Mouse (Mus musculus): ENCODE measurements around the gene Rxfp2. TPM values are rescaled to one million over a fixed set of nuclear protein-coding genes. Genes with fewer than 3 reads are reported as not detected.

The Rxfp2 gene
- polyA plus RNA-seq, 1 experiment from 2014 or later: 0.30 TPM

DNA sequence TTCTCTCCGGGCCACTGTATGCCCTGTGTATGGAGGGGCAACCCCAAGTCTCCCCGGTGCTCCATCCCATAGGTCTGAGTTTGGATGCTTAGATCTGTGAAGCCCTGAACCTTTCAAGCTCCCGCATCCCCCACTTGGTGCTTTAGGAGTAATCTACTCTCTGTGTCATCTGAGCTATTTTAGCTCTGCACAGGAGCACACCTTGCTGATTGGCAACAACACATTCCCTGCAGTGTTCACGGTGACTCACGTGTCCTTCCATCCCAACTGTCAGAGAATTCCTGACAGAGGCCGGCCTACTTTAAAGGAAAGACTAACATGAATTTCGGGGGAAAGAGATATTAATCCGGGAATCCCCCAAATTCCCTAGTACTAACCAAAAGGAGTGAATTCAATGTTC lies 102.2 kb downstream of the Rxfp2 start:
- H3K9ac ChIP-seq (ENCODE audit: low read length): no peak overlapping the region
- no peaks in the 10 kb centered on the region for H3K4me1 ChIP-seq (ENCODE audit: control insufficient read depth, insufficient read depth, low read length)
- H3K9me3 ChIP-seq (replicated peaks; ENCODE audit: control insufficient read depth, low read length): no peaks in the 10 kb centered on the region
- no peaks in the 10 kb centered on the region for H3K27me3 ChIP-seq (replicated peaks; ENCODE audit: control insufficient read depth, insufficient read depth, low read length)
- no peak overlapping the region for H3K4me3 ChIP-seq (ENCODE audit: low read depth, low read length)
- DNase-seq (ENCODE audit: low spot score): no peak
- H3K27ac ChIP-seq (ENCODE audit: low read depth, low read length): no peak overlapping the region
- ATAC-seq: no peak
- WGBS: 91% methylated on average over 8 of the region's 8 CpGs
- H3K4me2 ChIP-seq (ENCODE audit: low read length): no peak overlapping the region
- H3K36me3 ChIP-seq (ENCODE audit: control insufficient read depth, insufficient read depth, low read length): no peaks in the 10 kb centered on the region

GRCm38 (mm10) chr5:150122095-150122494 lies 103.6 kb downstream of the Rxfp2 start:
- H3K4me1 ChIP-seq (ENCODE audit: control insufficient read depth, insufficient read depth, low read length): no peaks in the 10 kb centered on the region
- 91% methylated on average over 4 of the region's 4 CpGs for WGBS
- H3K9ac ChIP-seq (ENCODE audit: low read length): no peak overlapping the region
- no peak overlapping the region for H3K4me2 ChIP-seq (ENCODE audit: low read length)
- H3K4me3 ChIP-seq (ENCODE audit: low read depth, low read length): no peak overlapping the region
- no peak overlapping the region for H3K27ac ChIP-seq (ENCODE audit: low read depth, low read length)
- ATAC-seq: no peak
- H3K9me3 ChIP-seq (replicated peaks; ENCODE audit: control insufficient read depth, low read length): no peaks in the 10 kb centered on the region
- no peaks in the 10 kb centered on the region for H3K36me3 ChIP-seq (ENCODE audit: control insufficient read depth, insufficient read depth, low read length)
- H3K27me3 ChIP-seq (replicated peaks; ENCODE audit: control insufficient read depth, insufficient read depth, low read length): no peaks in the 10 kb centered on the region
- no peak for DNase-seq (ENCODE audit: low spot score)

DNA sequence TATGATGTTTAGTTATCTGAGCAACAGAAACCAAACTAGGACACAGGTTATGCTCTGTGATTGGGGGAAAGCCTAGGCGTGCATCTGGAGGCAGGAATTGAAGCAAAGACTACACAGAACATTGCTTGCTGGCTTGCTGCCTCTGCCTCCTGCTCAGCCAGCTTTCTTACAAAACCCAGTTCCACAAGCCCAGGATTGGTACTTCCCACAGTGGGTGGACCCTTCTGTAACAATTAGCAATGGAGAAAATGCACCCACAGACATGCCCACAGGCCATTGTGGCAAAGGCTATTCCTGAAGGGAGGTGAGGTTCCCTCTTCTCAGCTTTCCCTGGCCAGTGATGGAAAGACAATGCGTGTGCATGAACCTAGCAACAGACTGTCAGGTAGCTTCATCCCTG lies 104.1 kb downstream of the Rxfp2 start:
- 85% methylated on average over 2 of the region's 2 CpGs for WGBS
- no peaks in the 10 kb centered on the region for H3K27me3 ChIP-seq (replicated peaks; ENCODE audit: control insufficient read depth, insufficient read depth, low read length)
- no peak for ATAC-seq
- no peak overlapping the region for H3K27ac ChIP-seq (ENCODE audit: low read depth, low read length)
- no peaks in the 10 kb centered on the region for H3K4me1 ChIP-seq (ENCODE audit: control insufficient read depth, insufficient read depth, low read length)
- H3K4me2 ChIP-seq (ENCODE audit: low read length): no peak overlapping the region
- H3K36me3 ChIP-seq (ENCODE audit: control insufficient read depth, insufficient read depth, low read length): no peaks in the 10 kb centered on the region
- no peaks in the 10 kb centered on the region for H3K9me3 ChIP-seq (replicated peaks; ENCODE audit: control insufficient read depth, low read length)
- no peak for DNase-seq (ENCODE audit: low spot score)
- H3K9ac ChIP-seq (ENCODE audit: low read length): no peak overlapping the region
- H3K4me3 ChIP-seq (ENCODE audit: low read depth, low read length): no peak overlapping the region

DNA sequence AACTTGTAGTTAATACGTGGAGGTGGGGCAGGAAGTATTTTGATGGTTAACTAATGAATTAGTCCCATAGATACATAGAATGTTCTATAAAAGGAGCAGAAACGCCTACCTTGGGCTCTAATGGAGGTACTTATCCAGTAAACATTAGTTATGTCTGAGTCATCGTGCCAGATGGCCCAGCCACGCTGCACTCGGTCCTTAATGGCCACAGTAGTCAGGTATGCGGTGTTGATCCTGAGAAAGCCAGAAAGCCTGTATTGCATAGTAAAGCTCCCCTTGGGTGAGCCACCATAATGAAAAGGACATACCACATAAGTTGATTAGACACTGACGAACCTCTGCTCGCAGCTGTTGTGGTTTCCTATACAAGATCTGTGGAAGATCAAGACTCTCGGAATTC lies 107.4 kb downstream of the Rxfp2 start:
- no peak for DNase-seq (ENCODE audit: low spot score)

DNA sequence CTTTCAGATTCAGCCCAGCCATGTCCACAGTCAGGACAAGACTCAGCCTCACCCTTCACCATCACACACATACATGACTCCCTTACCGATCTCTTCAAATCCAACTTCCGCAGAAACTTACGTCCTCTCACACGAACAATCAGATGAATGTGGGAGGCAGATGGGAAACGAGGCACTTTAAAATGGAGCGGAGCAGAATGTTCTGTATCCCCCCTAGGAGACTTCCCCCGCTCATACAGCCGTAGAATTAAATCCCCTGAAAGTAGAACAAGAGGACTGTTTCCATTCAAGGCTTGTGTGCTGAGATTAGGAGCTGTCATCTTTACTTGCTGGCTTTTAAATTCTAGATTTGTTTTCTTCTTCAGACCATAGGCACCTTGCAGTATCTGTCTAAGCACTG lies 110.0 kb downstream of the Rxfp2 start:
- ATAC-seq: no peak
- no peak for DNase-seq (ENCODE audit: low spot score)
- Histone ChIP-seq H3K4me3 (ENCODE audit: low read depth, low read length) (no peak overlapping the region), H3K9ac (ENCODE audit: low read length) (no peak overlapping the region), H3K27ac (ENCODE audit: low read depth, low read length) (no peak overlapping the region), H3K9me3 (replicated peaks; ENCODE audit: control insufficient read depth, low read length) (no peaks in the 10 kb centered on the region), H3K27me3 (replicated peaks; ENCODE audit: control insufficient read depth, insufficient read depth, low read length) (no peaks in the 10 kb centered on the region), H3K4me1 (ENCODE audit: control insufficient read depth, insufficient read depth, low read length) (peaks cover 4% of the 10 kb centered on the region; the same call in 1 of the 2 replicates), H3K36me3 (ENCODE audit: control insufficient read depth, insufficient read depth, low read length) (no peaks in the 10 kb centered on the region), H3K4me2 (ENCODE audit: low read length) (no peak overlapping the region)
- WGBS: 82% methylated on average over 8 of the region's 8 CpGs

More for the DNA sequence above, 107.4 kb downstream of the Rxfp2 start:
- no peaks in the 10 kb centered on the region for H3K4me1 ChIP-seq (ENCODE audit: control insufficient read depth, insufficient read depth, low read length)
- no peak for ATAC-seq
- no peak overlapping the region for H3K9ac ChIP-seq (ENCODE audit: low read length)
- no peaks in the 10 kb centered on the region for H3K36me3 ChIP-seq (ENCODE audit: control insufficient read depth, insufficient read depth, low read length)
- H3K9me3 ChIP-seq (replicated peaks; ENCODE audit: control insufficient read depth, low read length): no peaks in the 10 kb centered on the region
- no peak overlapping the region for H3K4me2 ChIP-seq (ENCODE audit: low read length)
- no peaks in the 10 kb centered on the region for H3K27me3 ChIP-seq (replicated peaks; ENCODE audit: control insufficient read depth, insufficient read depth, low read length)
- WGBS: 88% methylated on average over 9 of the region's 9 CpGs
- H3K4me3 ChIP-seq (ENCODE audit: low read depth, low read length): no peak overlapping the region
- no peak overlapping the region for H3K27ac ChIP-seq (ENCODE audit: low read depth, low read length)

DNA sequence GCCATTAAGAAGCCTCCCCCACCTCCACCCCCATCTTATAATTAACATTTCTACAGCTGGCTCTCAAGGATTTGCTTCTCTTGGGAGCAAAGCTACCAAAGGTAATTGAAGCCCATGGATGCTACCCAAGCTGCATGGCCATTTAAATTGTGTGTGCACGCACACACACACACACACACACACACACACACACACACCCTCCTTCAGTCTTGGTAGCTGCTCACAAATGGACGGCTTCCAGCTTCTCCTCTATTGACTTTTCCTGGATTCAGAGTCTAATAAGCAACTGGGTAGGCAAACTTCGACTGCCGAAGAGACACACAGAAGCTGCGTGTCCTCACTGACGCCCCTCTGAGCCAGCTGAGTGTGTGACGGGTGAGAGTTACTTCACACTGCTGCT lies 111.7 kb downstream of the Rxfp2 start:
- no peak overlapping the region for H3K4me2 ChIP-seq (ENCODE audit: low read length)

DNA sequence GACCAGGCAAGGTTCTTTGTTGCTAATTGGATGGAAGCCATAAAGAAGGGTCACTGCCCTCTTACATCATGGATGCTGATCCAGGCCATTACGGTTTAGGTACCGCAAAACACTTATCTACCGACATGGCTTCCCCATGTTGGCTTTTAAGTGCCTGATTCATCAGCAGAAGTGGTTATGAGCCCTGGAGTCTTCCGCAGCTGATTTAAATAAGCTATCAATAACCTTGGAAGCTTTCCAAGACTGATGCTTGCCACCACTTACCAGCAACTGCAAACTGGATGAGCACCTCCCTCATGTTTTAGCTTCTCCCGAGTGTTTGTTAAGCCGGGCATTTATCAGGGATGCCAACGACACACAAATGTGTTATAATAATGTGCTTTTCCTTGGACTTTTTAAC lies 112.7 kb downstream of the Rxfp2 start:
- no peaks in the 10 kb centered on the region for H3K9me3 ChIP-seq (replicated peaks; ENCODE audit: control insufficient read depth, low read length)
- 65% methylated on average over 7 of the region's 7 CpGs for WGBS
- no peak overlapping the region for H3K4me2 ChIP-seq (ENCODE audit: low read length)
- H3K4me1 ChIP-seq (ENCODE audit: control insufficient read depth, insufficient read depth, low read length): peaks cover 4% of the 10 kb centered on the region; the same call in 1 of the 2 replicates
- no peaks in the 10 kb centered on the region for H3K27me3 ChIP-seq (replicated peaks; ENCODE audit: control insufficient read depth, insufficient read depth, low read length)
- H3K4me3 ChIP-seq (ENCODE audit: low read depth, low read length): no peak overlapping the region
- 0 out of 2 replicates have a peak, but pooled peaks have one; percentile 23 for ATAC-seq
- H3K27ac ChIP-seq (ENCODE audit: low read depth, low read length): no peak overlapping the region
- DNase-seq (ENCODE audit: low spot score): peak; percentile 72
- H3K9ac ChIP-seq (ENCODE audit: low read length): no peak overlapping the region
- no peaks in the 10 kb centered on the region for H3K36me3 ChIP-seq (ENCODE audit: control insufficient read depth, insufficient read depth, low read length)

More for the DNA sequence above, 111.7 kb downstream of the Rxfp2 start:
- no peak overlapping the region for H3K4me3 ChIP-seq (ENCODE audit: low read depth, low read length)
- no peaks in the 10 kb centered on the region for H3K36me3 ChIP-seq (ENCODE audit: control insufficient read depth, insufficient read depth, low read length)
- 63% methylated on average over 7 of the region's 7 CpGs for WGBS
- no peaks in the 10 kb centered on the region for H3K9me3 ChIP-seq (replicated peaks; ENCODE audit: control insufficient read depth, low read length)
- peak; percentile 33 for DNase-seq (ENCODE audit: low spot score)
- H3K4me1 ChIP-seq (ENCODE audit: control insufficient read depth, insufficient read depth, low read length): peaks cover 4% of the 10 kb centered on the region; the same call in 1 of the 2 replicates
- no peaks in the 10 kb centered on the region for H3K27me3 ChIP-seq (replicated peaks; ENCODE audit: control insufficient read depth, insufficient read depth, low read length)
- no peak for ATAC-seq
- H3K9ac ChIP-seq (ENCODE audit: low read length): no peak overlapping the region
- no peak overlapping the region for H3K27ac ChIP-seq (ENCODE audit: low read depth, low read length)

Other genes with a start within 250 kb of the Rxfp2 start
- 27.4 and 38.9 TPM in 2 replicates for gene Fry, start 100.0 kb downstream of the Rxfp2 start, polyA plus RNA-seq (2014; fragmentation: Nextera tagmentation; extraction: Ambion mirVana)